Mouse (Mus musculus) limb, embryonic 12.5 days (tissue): ENCODE measurements around the gene Adgb. TPM values are rescaled to one million over a fixed set of nuclear protein-coding genes. Genes with fewer than 3 reads are reported as not detected.

Experiments used
- ATAC-seq: fragments of 200-750 bp; cut with Nextera tagmentation; 2 replicates; pipeline ENCODE4 v1.8.0; 2017; ENCODE audit warnings: low read depth, moderate TSS enrichment; ENCODE audit not compliant: insufficient number of reproducible peaks, insufficient read depth, low FRiP score, low TSS enrichment
- H3K27ac ChIP-seq: fragments of 300-500 bp; sonication (generic); 2 replicates; pipeline ENCODE4 v1.5.1; 2016; ENCODE audit warnings: mild to moderate bottlenecking, moderate library complexity
- H3K27me3 ChIP-seq: fragments of 300-500 bp; sonication (generic); 2 replicates; pipeline ENCODE4 v1.6.1; 2016; ENCODE audit warnings: mild to moderate bottlenecking, moderate library complexity
- H3K36me3 ChIP-seq: fragments of 300-500 bp; sonication (generic); 2 replicates; pipeline ENCODE4 v1.6.1; 2016; ENCODE audit warnings: mild to moderate bottlenecking, moderate library complexity
- H3K4me1 ChIP-seq: fragments of 300-500 bp; sonication (generic); replicated peaks from 2 replicates; pipeline ENCODE4 v1.6.1; 2016
- H3K4me2 ChIP-seq: fragments of 300-500 bp; sonication (generic); 2 replicates; pipeline ENCODE4 v1.6.1; 2016; ENCODE audit warnings: mild to moderate bottlenecking, moderate library complexity
- H3K4me3 ChIP-seq: fragments of 300-500 bp; sonication (generic); replicated peaks from 2 replicates; pipeline ENCODE4 v1.5.1; 2016; ENCODE audit warnings: mild to moderate bottlenecking
- H3K9ac ChIP-seq: fragments of 300-500 bp; sonication (generic); replicated peaks from 2 replicates; pipeline ENCODE4 v1.6.1; 2016; ENCODE audit warnings: mild to moderate bottlenecking, moderate library complexity
- H3K9me3 ChIP-seq: fragments of 300-500 bp; sonication (generic); 2 replicates; pipeline ENCODE4 v1.6.1; 2016; ENCODE audit warnings: mild to moderate bottlenecking, moderate library complexity
- WGBS: fragments of 180-500 bp; shearing (Covaris S2); methylation state at CpG from one replicate; pipeline ENCODE4 v1.1.7; 2016; 5-methylcytosine and 5-hydroxymethylcytosine counted together
- polyA plus RNA-seq: library from polyadenylated mRNA; unstranded; fragments of >200 nt; fragmentation: Nextera tagmentation; extraction: Ambion mirVana; gene quantifications from 2 replicates; pipeline ENCODE4 v1.2.1, GENCODE M21; 2016

Gene Adgb
- polyA plus RNA-seq, 1 experiment from 2014 or later = 0.16 TPM

DNA sequence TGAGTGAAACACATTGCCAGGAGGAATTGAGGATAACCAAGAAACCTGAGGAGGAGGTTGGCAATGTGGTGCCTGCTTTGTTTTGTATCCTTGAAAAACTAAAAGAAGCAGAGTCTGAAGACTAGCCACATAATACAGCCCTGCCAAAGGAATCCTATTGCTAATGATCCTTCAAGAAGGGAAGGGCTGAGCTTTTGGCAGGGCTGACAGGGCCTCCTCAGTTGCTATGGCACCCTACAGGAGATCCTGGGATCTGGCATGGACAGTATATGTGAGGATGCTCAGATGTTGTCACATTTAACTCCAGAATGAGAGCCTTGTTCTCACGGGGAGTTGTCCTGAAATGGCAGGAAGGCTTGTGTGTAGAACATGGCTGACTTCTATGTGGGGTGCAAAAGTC is 37.1 kb downstream of the Adgb start:
- no peaks in the 10 kb centered on the region for H3K4me1 ChIP-seq
- no peak overlapping the region for H3K9ac ChIP-seq
- no peak overlapping the region for H3K4me2 ChIP-seq
- 75% methylated on average over 1 of the region's 1 CpGs for WGBS
- no peaks in the 10 kb centered on the region for H3K27me3 ChIP-seq
- H3K4me3 ChIP-seq = no peak overlapping the region
- H3K36me3 ChIP-seq = no peaks in the 10 kb centered on the region
- no peak for ATAC-seq
- no peak overlapping the region for H3K27ac ChIP-seq
- no peaks in the 10 kb centered on the region for H3K9me3 ChIP-seq

DNA sequence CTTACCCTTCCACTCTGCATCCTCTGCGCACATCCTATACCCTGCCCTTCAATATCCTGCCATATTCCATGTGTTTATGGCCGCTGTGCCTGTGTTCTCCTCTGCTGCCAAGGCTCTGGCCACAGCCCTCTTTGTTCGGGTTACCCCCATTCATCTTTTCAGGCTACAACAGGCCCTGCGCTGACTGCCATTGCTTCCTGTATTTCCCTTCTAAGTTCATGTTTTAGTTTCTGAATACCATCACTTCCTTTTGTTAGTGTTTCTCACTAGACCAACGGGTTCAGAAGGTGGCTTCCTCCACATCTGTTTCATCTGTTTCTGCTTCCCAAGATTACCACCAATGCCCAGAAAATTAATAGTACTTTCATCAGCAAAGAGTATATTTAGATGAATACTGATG is 42.5 kb downstream of the Adgb start:
- no peak for ATAC-seq
- Histone ChIP-seq H3K27ac (no peak overlapping the region), H3K4me2 (no peak overlapping the region), H3K4me1 (no peaks in the 10 kb centered on the region), H3K36me3 (no peaks in the 10 kb centered on the region), H3K4me3 (no peak overlapping the region), H3K9me3 (no peaks in the 10 kb centered on the region), H3K27me3 (no peaks in the 10 kb centered on the region), H3K9ac (no peak overlapping the region)
- 72% methylated on average over 5 of the region's 5 CpGs for WGBS

DNA sequence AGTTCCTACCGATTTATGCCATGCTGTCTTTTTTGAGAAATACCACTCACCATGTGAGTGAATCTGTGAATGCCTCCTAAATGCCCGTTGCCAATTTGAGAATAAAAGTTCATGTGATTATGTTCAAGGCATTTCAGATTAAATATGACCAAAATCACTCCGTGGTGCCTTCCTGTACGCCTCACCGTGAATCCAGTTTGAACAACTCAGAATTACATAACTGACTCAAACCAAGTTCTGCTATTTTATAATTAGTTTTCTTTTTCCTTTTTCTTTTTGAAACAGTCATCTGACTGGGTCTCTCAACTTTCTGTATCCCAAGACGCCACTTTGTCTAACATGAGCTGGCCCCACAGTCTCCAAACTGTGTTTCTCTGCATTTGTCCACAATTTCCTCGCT is 43.1 kb downstream of the Adgb start:
- 90% methylated on average over 7 of the region's 7 CpGs for WGBS

DNA sequence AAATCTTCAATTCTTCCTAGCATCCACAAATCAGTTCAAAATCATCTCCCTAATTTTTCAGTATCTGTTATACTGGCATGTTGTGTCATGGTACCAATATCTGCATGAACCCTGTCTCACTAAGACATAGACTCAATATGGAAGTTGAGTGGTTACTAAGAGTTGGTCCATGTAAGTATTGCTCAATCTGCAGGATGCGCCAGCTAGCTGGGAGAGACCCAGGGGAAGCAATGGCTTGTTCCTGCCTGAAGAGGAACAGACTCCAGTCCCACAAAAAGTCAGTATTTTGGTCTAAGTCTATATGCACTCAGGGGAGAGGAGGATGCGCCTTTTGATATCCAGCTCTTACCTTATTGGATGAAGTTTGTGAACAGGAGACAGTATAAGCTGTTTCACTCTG is 47.7 kb downstream of the Adgb start:
- Histone ChIP-seq H3K9ac (no peak overlapping the region), H3K9me3 (no peaks in the 10 kb centered on the region), H3K27me3 (no peaks in the 10 kb centered on the region), H3K4me1 (no peaks in the 10 kb centered on the region), H3K27ac (no peak overlapping the region), H3K4me3 (no peak overlapping the region), H3K4me2 (no peak overlapping the region), H3K36me3 (no peaks in the 10 kb centered on the region)
- ATAC-seq = no peak
- 86% methylated on average over 2 of the region's 2 CpGs for WGBS

More for the DNA sequence above, 43.1 kb downstream of the Adgb start:
- no peaks in the 10 kb centered on the region for H3K9me3 ChIP-seq
- no peaks in the 10 kb centered on the region for H3K27me3 ChIP-seq
- no peak overlapping the region for H3K27ac ChIP-seq
- no peaks in the 10 kb centered on the region for H3K4me1 ChIP-seq
- H3K9ac ChIP-seq = no peak overlapping the region
- no peak overlapping the region for H3K4me2 ChIP-seq
- H3K4me3 ChIP-seq = no peak overlapping the region
- ATAC-seq = no peak
- H3K36me3 ChIP-seq = no peaks in the 10 kb centered on the region

DNA sequence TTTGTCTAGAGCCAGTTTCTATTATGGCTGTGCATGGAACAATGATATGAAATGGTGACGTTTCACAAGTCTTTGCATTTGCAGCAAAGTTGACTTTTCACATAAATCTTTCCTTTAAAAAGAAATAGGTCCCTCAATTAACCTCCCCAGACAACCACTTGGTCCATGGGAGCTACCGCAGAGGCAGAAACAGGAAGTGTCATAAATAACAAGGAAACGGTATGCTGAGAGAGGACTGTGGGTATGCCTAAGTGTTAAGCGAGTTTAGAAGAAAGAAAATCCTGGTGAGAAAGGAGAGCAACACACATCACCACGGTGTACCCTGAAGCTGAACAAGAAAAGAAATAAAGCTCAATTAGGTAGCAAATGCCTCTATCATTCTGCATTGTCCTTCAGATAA is 61.1 kb downstream of the Adgb start:
- no peak overlapping the region for H3K27ac ChIP-seq
- H3K4me2 ChIP-seq = no peak overlapping the region
- no peak overlapping the region for H3K4me3 ChIP-seq
- no peak for ATAC-seq
- WGBS = 43% methylated on average over 5 of the region's 5 CpGs
- no peaks in the 10 kb centered on the region for H3K4me1 ChIP-seq
- H3K9me3 ChIP-seq = no peaks in the 10 kb centered on the region
- no peaks in the 10 kb centered on the region for H3K36me3 ChIP-seq
- H3K9ac ChIP-seq = no peak overlapping the region
- H3K27me3 ChIP-seq = no peaks in the 10 kb centered on the region

DNA sequence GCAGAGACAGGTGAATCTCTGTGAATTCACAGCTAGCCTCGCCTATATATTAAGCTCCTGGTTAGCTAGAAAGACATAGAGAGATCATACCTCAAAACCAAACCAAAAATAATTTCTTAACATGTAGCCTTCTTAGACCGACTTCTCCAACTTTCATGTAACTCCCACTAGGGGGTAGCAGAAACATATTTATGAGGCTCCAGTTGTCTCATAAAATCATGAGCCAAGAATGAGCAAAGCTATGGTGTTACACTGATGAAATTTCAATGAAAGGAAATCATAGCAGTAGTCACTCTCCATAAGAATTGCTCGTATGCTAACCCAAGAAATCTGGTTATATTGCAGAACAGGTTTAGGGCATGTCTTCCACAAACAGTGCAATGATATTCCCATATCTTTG is 64.0 kb downstream of the Adgb start:
- H3K9me3 ChIP-seq = no peaks in the 10 kb centered on the region
- 46% methylated on average over 3 of the region's 3 CpGs for WGBS
- ATAC-seq = no peak
- H3K9ac ChIP-seq = no peak overlapping the region
- H3K4me3 ChIP-seq = no peak overlapping the region
- H3K4me1 ChIP-seq = no peaks in the 10 kb centered on the region
- no peaks in the 10 kb centered on the region for H3K36me3 ChIP-seq
- H3K27me3 ChIP-seq = no peaks in the 10 kb centered on the region
- H3K27ac ChIP-seq = no peak overlapping the region
- H3K4me2 ChIP-seq = no peak overlapping the region

DNA sequence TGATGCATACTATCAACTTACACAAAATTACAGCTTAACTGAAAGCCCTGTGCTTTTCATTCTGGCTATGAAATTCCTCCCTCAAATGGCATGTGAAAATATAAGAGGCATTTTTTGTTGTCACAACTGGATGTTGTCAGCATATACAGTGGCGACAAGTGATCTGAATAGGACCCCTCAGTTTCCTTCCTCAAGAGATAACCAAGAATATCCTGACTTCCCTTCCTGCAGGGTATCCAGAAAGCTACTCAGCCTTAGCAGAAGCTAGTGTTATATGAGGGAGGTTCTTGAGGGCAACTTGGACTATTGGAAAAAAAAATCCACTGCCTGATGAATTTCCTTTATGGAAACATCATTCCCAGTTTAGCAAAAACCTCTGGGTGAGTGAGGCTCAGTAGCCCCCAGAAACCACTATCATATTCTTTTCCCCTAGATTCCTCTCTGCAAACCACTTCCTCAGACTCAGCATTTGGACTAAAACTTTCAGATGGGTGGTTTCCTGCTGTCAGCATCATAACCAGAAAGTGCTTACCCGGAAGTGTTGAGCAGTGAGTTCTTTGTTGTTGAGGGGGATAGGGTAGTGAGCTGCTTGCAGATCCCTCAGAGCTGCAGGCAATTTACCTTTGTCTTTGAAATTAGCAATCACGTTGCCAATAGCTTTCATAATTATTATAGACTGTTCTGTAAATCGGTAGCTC is 76.2 kb downstream of the Adgb start:
- WGBS = 62% methylated on average over 4 of the region's 4 CpGs
- no peak overlapping the region for H3K4me2 ChIP-seq

DNA sequence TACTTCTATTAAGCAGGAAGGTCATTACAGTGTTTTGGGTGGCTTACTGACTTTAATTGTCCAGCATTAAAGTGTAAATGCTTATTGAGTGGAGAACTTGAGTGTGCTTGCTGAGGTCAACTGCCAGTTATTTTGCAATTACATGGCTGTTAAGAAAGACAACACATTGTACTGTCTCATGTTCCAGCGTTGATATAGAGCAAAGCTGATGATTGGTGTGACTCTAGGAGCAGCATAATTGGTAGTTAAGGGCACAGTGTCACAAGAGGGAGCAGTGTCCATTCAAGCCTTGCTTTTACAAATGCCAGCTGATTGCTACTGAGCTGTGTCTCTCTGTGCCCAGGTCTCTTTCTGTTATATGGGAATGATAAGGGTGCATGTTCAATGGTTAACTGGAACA is 97.5 kb downstream of the Adgb start:
- no peak for ATAC-seq
- no peak overlapping the region for H3K9ac ChIP-seq
- H3K9me3 ChIP-seq = no peaks in the 10 kb centered on the region
- H3K27me3 ChIP-seq = no peaks in the 10 kb centered on the region
- H3K4me1 ChIP-seq = peaks cover 3% of the 10 kb centered on the region; the same call in 1 of the 2 replicates
- no peak overlapping the region for H3K4me2 ChIP-seq
- no peak overlapping the region for H3K4me3 ChIP-seq
- H3K36me3 ChIP-seq = no peaks in the 10 kb centered on the region
- H3K27ac ChIP-seq = no peak overlapping the region
- WGBS = 44% methylated on average over 1 of the region's 1 CpGs

More for the DNA sequence above, 76.2 kb downstream of the Adgb start:
- Histone ChIP-seq H3K27ac (no peak overlapping the region), H3K9ac (no peak overlapping the region), H3K4me3 (no peak overlapping the region), H3K27me3 (no peaks in the 10 kb centered on the region), H3K36me3 (no peaks in the 10 kb centered on the region), H3K9me3 (no peaks in the 10 kb centered on the region), H3K4me1 (no peaks in the 10 kb centered on the region)
- no peak for ATAC-seq

DNA sequence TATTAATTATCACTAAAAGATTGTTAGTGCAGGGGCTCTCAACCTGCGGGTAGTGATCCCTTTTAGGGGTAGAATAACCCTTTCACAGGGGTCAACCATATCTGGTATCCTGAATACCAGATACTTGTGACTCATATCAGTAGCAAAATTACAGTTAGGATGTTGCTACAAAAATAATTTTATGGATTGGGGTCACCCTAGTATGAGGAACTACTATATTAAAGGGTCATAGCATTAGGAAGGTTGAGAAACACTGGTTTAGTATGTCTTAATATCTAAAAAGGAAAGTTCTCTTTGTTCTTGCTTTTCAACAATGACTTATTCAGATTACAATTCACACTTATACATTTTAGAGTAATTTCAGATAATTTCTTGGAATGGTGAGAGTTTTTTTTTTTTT is 108.1 kb downstream of the Adgb start:
- H3K4me1 ChIP-seq = no peaks in the 10 kb centered on the region
- H3K27me3 ChIP-seq = no peaks in the 10 kb centered on the region
- WGBS = 73% methylated on average over 1 of the region's 1 CpGs
- H3K27ac ChIP-seq = no peak overlapping the region
- H3K4me3 ChIP-seq = no peak overlapping the region
- no peaks in the 10 kb centered on the region for H3K36me3 ChIP-seq
- H3K9ac ChIP-seq = no peak overlapping the region
- H3K4me2 ChIP-seq = no peak overlapping the region
- ATAC-seq = no peak
- H3K9me3 ChIP-seq = no peaks in the 10 kb centered on the region

DNA sequence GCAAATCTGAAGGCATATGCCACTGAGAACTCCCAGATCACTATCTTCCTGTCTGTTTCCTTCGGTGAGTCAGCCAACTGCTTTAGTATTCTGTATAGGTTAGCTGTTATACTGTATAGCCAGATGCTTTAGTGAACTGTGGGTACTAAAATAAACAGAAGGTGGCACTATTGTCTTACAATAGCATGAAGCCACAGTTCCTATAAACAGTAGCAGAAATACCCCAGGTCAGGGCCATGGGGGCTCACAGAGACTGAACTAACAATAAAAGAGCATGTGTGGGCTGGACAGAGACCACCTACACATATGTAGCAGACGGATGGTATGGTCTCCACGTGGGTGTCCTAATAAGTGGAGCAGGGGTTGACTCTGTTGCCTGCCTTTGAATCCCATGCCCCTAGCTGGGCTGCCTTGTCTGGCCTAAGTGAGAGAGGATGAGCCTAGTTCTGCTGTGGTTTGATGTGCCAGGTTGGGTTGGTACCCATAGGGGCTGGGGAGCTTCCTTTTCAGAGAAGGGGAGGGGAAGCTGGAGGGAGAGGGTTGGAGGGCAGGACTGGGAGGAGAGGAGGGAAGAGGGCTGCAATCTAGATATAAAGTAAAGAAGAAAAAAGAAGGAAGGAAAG is 116.4 kb downstream of the Adgb start:
- Histone ChIP-seq H3K4me1 (no peaks in the 10 kb centered on the region), H3K9me3 (no peaks in the 10 kb centered on the region), H3K27ac (no peak overlapping the region), H3K9ac (no peak overlapping the region), H3K4me3 (no peak overlapping the region), H3K27me3 (no peaks in the 10 kb centered on the region), H3K4me2 (no peak overlapping the region), H3K36me3 (no peaks in the 10 kb centered on the region)
- WGBS = 12% methylated on average over 3 of the region's 3 CpGs
- ATAC-seq = peak; percentile 87; the same call in 1 of the 2 replicates

DNA sequence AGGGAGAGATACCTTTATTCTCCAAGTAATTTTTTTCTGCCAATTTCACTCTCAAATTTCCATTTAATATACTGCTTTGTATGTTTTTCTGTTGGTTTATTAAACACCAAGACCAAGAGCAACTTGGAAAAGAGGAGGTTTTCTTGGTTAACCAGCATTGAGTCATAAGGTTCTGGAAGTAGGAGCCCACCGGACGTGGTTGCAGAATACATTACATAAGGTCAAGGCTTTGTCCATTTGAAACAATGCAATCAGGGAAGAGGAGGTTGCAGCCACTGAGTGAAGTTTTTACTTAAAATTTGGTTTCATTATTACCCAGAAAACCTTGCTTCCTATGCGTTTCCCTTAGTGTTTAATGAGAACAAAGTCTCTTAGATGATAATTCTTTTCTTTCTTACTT is 119.9 kb downstream of the Adgb start:
- WGBS = 91% methylated on average over 3 of the region's 3 CpGs
- Histone ChIP-seq H3K4me3 (no peak overlapping the region), H3K27ac (no peak overlapping the region)

DNA sequence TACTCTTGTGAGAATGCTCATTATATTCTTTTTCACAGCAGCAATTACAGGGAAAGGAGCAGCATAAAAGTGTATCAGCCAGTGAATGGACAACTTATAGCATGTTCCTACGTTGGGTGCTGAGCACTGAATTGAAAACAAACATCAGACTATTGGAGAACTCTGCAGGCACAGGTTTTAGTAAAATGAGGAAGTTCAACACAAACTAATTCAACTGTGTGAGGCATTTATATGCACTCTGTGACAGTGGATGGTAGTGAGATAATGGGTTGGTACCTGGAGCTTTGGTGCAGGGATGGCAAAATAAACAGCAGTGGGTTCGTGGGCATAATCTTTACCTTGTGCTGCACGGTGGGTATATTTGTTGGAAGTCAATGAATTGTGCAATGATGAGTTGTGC is 121.6 kb downstream of the Adgb start:
- H3K27me3 ChIP-seq = no peaks in the 10 kb centered on the region
- no peaks in the 10 kb centered on the region for H3K4me1 ChIP-seq
- ATAC-seq = no peak
- no peak overlapping the region for H3K4me2 ChIP-seq
- H3K9ac ChIP-seq = no peak overlapping the region
- H3K27ac ChIP-seq = no peak overlapping the region
- 89% methylated on average over 3 of the region's 3 CpGs for WGBS
- H3K36me3 ChIP-seq = no peaks in the 10 kb centered on the region
- H3K9me3 ChIP-seq = no peaks in the 10 kb centered on the region
- no peak overlapping the region for H3K4me3 ChIP-seq

More for the DNA sequence above, 119.9 kb downstream of the Adgb start:
- Histone ChIP-seq H3K4me1 (no peaks in the 10 kb centered on the region), H3K36me3 (no peaks in the 10 kb centered on the region), H3K9ac (no peak overlapping the region), H3K9me3 (no peaks in the 10 kb centered on the region), H3K27me3 (no peaks in the 10 kb centered on the region), H3K4me2 (no peak overlapping the region)
- ATAC-seq = no peak
